Mouse (Mus musculus) right cerebral cortex, postnatal 14 days (tissue): ENCODE data around the gene Slc7a11.
A peak's percentile ranks its signal among the peaks of the same experiment; 100 is the strongest.

Source experiments
- DNase-seq: peaks from one replicate; pipeline ENCODE4 v3.0.0; 2022

Gene Slc7a11

DNA sequence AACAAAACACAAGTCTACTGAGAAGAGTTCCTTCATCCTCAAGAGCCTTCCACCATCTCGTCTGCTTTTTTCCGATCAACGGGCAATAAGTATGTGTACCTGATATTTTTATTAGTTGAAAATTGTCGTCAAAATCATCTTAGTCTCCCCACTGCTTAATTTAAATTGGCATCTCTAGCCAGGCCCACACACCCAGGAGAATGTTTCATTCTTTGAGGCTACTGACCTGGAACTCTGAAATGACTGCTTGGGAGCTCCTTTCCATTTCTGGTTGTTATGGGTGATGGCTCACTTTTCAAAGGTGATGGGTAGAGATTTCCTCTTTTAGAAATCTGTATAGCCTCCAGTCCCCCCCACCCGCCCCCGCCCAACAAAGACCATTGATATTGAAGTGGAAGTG lies 54.6 kb downstream of the Slc7a11 start:
- no peak for DNase-seq

DNA sequence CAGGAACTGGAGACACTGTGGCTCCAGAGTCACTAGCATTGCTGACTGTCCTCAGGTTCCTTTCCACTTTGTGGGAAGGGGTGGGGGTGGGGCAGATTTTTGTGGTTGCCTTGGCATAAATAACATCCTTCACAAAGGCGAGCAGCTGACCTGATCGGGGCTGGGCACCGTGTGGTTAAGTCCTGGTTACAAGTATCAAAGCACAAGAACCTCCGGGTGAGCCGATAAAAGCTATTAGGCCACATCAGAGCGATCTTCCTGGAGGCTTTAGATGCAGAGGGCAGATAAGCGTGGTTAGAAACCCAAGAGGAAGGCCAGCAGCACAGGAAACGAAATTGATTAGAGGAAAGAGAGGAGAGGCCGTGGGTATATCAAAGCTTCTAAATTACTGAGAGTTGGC lies 55.1 kb downstream of the Slc7a11 start:
- DNase-seq = no peak

DNA sequence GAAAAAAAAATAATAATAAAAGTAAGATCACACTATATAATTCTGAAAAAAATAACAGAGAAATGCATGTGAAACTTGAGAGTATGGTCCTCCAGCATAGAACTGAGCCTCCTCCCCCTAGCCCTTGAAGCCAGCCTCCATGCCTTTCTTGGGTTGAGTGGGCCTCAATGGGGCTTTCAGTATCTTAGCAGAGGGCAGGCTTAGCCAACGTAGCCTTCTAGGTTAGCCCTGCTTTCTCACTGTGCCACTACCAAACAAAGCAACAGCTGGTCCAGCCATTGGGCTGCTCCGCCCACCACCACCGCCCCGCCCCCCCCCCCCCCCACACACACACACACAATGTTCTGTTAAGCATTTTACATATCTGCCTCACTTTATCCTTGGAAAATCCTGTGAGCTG lies 56.1 kb downstream of the Slc7a11 start:
- DNase-seq = no peak

DNA sequence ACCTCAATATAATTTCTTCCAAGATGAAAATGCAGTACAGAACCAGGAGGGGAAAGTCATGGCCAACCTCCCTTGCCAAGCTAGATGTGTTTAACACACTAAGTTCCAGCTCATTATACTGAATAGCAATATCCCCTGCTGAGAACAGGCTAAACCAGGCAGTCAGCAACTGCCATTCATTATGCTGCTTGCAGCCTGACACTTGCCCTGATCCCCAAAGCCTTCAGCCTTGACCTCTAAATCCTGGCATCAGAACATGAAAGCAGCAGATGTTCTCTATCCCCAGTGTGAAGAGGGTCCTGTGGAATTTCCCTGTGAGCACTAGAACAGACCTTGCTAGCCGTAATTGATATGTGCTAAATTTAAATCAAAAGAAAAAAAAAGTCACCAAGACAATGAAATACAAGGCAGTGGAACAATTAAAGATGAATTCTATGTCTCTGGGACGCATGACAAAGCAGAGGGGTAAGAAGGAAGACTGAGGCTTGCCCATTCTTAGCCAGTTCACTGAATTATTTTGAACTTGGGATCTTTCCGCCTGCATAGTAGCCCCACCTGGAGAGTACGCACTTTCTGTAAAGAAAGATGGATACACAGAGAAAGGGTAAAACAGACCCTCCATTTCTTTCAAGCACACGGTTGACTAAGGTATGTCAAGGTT lies 56.7 kb downstream of the Slc7a11 start:
- DNase-seq = no peak

DNA sequence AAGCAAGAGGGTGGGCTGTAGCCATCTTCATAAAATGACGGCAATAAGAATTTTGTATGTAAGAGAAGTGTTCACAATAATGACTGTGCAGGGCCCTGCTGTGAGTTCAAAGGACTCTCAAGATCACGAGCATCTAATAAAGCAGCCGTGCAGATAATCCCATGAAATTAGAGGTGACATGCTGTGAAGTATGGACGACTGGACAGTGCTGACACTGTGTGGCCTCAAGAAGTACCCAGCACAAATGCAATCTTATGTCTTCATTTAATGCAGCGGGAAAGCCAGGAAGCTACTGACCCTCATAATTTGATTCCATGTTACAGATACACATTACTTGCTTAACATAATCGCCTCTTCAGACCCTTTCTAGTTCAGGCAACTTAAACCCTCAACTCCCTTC lies 57.3 kb downstream of the Slc7a11 start:
- no peak for DNase-seq

DNA sequence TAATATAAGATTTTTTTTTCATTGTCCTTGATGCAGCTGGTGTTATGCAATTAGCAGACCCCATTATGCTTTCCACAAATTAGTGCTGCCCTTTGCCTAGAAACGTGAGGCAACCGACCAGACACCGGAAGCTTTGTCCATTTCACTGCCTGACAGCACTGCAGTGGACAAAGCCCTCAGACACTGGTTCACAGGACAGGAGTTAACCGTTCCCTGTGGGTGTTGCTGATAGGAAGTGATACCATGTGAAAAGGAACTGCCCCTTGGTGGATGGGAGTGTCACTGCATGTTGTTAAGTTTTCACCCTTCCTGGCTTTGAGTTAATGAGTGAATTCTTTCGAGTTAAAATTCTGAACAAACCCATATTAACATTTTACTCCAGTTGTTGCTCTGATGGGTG lies 60.7 kb downstream of the Slc7a11 start:
- no peak for DNase-seq

DNA sequence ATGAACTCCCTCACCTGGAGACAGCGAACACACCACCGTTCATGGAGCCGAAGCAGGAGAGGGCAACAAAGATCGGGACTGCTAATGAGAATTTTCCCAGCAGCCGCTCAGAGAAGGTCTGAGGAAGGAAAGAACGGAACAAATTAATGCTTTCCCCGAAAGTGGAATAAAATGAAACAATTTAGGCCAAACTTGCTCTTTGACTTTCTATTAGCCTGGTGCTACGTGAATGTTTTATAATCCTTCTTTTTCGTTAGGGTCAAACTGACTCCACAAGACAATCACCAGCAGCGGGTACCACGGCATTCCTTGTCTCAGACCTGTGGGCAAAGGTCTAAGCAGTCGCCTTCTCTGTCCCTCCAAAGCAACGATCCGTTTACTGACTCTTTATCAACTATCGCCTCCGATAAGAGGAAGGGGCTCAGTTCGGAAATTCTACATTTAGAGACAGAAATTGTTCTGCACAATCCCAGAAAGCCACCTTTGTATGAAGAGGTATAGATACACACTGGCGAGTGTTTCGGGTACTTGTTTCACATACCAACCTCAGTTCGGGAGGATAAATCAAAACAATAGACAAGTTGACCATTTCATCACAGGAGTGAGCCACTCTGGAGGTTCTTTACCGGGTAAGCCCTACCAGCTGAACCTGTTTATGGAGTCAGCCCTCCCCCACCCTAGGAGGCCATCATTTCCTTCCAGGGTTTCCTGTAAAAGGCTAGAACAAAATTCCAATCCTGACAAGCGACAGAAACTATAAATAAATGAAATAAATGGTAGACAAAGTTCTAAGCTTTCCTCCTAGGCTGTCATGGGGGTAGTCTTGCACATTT lies 61.3 kb downstream of the Slc7a11 start:
- no peak for DNase-seq

DNA sequence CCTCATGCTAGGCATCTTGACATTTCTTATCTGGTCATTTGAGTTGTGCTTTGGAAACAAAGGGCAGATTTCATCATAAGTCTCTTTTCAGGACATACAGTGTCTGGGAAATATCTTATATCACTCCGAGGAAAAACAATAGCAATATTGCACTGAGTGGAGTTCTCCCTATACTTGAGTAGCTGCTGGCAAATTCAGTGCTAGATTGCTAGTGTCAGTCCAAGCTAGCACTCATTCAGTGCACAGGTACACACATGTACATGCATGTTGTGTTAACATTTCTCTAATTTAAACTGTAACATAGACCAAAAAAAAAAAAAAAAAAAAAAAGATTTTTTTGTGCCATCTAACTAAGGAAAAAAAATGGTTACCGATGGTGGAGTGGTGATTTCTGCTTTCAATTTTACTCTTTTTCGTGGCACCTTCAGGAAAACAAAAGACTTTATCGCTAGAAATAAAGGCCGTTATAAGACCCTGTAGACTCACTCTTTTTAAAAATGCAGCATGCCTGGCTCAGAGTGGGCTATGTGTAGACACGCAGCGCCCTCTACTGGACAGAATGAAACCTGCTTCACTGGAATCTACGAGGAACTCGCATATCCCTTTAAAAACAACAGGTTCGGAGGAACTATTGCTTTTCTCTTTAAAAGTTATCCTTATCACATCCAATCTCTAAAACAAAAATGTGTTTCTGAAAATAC lies 62.1 kb downstream of the Slc7a11 start:
- peak; percentile 95 for DNase-seq

DNA sequence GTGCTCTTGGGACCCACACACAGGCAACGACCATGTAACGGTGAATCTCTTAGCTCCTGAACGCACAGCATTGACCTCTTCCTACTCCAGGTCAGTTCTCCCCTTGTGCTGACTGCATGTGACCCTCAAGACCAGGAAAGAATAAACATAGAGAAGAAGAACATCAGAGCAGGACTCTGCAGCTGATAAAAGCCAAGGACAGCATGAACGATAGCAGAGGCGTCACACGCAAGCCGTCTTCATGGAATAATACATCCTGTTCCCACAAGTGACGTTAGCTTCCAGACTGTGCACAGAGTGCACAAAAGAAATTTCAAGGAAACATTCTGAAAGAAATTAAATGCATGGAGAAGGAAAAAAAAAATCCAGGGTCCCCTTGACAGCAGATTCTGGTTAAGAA lies 63.5 kb downstream of the Slc7a11 start:
- no peak for DNase-seq

DNA sequence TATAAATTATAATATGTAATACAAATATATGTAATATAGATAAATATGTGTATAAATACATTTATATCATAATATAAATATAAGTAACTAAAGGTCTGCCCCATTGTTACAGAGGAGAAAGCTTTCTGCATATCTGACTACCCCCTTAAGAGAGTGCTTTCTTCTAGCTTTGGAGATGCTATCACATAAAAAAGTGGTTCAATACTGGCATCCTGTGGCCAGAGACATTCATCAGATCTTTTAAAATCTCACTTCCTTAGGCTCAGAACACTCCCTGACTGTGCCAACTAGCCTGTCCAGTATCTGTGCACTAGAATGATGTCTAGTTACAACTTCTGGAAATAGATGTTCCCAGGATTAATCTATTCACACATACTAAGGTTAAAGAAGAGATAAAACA lies 67.9 kb downstream of the Slc7a11 start:
- no peak for DNase-seq

DNA sequence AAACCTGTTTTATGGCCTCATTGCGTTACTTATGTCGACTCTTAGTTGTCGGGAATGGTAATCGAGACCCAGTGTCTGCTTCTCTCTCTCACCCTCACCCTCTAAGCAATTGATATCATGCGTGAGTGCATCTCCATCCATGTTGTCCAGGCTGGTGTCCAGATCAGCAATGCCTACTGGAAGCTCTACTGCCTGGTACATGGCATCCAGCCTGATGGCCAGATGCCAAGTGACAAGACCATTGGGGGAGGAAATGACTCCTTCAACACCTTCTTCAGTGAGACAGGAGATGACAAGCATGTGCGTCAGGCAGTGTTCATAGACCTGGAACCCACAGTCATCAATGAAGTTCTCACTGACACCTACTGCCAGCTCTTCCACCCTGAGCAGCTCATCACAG lies 73.6 kb downstream of the Slc7a11 start:
- DNase-seq = no peak

DNA sequence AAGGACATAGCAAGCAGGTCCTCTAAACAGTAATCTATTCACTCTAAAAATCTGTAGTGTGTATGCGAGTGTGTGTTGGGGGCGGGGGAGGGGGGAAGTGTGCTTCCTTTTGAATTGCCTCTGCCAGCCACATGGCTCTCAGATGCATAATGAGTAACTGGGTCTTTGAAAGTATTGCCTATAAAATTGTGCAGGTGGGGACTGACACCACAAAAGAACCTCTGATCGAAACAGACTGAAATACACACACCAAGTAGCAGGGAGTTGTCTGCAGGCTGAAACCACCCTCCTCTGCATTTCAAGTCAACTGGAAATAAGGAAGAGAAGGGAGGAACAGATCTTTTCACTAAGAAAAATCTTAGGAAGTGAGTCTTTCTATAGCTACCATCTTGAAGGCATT lies 76.2 kb downstream of the Slc7a11 start:
- DNase-seq = no peak

DNA sequence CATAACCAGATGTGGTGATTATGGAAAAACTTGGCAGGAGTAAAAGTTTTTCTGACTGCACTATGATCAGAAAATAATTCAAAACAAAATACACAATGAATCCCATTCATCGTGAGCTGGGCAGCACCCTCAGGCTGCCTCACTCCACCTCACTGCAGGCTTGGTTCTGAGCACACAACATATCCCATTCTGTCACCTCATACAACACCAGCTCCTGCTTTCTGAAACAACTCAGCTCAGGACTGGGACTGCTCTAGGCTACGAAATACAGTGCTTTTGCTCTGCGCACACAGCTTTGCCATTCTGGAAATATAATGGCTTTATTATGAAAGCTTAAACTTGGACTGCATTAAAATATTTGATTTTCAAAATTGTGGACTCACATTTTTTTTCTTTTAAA lies 79.8 kb downstream of the Slc7a11 start:
- no peak for DNase-seq

DNA sequence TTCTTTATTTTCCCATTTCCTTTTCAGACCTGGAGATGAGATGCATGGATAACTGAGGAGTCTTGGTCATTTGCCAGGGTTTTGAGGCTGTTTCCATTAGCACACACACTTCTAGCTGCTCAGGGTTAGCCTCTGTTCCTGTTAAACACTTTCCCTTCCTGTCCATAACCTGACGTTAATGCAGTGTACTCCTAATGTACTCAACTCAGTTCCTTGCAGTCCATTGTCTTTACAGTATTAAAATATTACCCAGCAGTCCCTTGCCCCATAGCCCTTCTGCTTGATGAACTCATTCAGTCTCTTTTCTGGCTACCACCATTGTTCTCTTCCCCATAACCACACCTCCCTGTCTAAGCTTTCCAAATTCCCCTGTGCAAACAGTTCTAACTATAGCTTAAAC lies 96.3 kb downstream of the Slc7a11 start:
- DNase-seq = no peak

DNA sequence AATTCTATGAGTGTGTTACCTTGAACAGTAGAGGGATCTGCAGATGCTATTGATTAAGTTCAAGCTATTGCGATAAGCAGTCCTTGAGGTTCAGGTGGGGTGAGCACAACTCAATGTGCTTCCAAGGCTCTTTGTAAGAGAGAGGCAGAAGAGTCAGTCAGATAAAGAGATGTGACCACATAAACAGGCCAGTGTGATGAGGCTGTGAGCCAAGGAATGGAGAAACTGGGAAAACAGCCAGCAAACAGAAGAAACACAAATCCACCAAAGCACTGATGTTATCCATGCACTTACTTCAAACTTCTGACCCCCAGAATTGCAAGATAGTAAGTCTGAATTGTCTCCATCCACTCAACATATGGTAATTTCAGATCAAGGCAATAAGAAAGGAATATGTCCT lies 99.0 kb downstream of the Slc7a11 start:
- DNase-seq = no peak

DNA sequence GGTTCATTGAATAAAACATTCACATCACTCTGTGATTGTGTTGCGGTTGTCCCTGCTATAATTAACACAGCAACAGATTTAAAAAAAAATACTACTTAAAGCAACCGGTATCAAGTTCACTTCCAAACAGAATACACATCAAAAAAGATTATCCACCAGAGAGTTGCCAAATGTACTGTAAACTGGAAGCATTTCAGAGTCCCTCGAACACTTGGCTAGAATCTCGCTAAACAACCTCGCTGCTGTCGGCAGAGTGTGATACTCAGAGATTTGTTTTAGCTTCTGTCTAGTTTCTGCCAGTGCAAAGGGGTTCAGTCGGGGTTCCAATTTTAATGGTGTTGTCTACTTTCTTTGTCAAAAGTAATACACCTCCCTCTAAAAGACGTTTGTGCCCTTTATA lies 118.9 kb downstream of the Slc7a11 start:
- no peak for DNase-seq

DNA sequence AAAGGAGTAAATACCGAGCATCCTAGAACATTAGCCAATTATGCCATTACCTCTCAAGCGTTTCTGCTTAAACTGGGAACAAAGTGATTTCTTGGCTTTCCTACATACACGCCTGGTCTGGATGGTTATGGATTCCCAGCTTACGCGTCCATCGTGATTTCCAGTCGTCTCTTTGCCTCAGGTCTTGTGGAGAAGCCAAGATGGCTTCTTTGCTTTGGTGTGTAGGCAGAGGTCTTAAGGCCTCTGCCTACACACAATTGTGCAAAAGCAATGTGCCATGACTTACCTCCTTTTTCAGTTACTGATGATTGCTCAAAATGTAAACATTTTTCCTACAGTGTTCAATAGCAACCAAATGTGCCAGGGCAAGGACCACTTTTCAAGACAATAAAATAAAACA lies 119.5 kb downstream of the Slc7a11 start:
- no peak for DNase-seq

DNA sequence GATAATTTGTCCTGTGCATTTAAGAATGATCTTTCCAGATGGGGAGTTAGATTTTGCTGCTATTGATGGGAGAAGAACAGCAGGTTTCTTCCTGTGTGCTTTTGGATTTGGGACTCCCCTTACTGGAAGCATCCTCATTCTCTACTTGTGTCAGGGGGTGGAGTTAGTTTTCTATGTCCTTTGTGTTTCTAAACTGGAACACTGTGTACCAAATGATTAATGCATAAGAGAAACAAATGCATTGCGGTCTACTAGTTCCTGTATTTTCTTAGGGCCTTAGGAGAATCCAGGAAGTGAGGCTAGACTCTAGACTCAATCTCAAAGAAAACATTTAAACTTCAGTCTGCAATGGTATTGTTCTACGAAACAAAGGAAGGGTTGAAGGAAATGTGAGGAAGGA lies 122.6 kb downstream of the Slc7a11 start:
- DNase-seq = no peak

DNA sequence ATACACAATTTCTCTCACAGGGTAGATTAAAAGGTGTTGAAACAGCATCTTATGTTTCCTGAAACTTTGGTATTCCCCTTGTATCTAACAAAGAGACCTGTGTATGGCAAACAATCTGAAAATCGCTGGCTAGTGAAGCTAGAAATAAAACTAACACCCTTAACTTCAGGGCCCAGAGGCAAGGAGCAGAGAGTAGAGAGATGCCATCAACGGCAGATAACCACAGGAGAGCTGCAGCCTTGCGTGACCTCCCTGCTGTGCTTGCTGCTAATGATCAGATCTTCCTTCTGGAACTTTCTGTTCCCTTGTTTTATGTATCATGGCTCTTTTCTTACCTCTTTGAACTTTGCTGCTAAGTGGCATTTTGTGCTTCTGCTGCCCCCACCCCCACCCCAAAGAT lies 125.3 kb downstream of the Slc7a11 start:
- DNase-seq = no peak

DNA sequence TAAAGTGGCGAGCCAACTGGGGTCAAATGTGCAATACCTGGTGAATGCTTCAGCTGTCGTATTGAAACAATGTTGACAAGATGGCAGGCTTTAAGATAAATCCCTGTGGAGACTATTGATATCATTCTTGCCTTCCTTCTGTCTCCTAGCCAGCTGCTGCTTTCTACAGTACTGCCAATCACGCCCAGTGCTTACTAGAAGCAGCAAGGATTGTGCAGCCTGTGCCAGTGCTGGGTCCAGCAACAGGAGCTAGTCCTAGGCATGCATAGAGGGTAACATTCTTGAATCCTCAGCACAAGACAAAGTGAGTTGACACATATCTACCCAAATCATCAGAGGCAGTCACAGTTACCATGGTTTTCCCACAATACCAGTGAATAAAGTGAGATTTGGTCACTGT lies 129.6 kb downstream of the Slc7a11 start:
- no peak for DNase-seq

DNA sequence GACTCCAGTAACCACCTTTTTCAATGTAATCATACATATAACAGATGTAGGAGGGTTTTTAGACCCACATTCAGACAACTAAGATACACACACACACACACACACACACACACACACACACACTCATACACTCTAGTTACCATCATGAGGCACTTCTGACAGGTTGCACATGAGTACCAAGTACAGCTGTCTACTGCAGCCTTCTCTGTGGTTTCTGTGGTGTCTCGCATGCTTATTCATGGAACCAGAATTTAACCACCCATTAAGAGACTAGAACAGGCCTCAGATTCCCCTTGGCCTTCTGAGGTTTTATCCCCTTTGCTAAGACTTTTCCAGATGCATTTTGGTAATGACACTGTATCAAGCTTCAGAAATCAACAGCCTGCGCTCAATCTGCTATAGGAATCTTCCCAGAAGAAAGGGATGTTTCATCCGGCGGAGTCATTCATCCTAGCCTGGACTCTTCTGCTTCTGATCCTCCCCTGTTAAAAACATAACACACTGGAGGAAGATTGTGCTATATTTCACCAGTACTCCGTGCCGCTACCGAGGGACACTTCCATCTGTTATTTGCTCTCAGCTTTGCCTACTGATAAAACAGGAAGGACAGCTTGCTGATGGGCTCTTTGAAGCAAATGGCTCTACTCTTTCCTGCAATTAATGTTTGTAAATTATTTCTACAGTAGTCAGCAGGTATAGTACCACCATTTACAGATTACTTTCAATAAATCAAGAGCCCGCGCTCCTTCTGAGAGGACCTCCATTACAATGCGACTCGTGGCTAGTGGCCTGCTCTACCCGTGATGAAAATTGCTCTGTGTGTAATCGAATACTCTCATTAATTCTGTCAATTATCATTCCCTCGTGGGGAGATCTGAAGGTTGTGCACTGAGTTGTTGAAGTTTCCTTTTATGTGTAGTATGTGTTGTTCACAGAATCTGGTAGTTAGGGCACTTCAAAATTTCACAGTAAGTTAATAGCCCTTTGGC lies 135.8 kb downstream of the Slc7a11 start:
- no peak for DNase-seq

DNA sequence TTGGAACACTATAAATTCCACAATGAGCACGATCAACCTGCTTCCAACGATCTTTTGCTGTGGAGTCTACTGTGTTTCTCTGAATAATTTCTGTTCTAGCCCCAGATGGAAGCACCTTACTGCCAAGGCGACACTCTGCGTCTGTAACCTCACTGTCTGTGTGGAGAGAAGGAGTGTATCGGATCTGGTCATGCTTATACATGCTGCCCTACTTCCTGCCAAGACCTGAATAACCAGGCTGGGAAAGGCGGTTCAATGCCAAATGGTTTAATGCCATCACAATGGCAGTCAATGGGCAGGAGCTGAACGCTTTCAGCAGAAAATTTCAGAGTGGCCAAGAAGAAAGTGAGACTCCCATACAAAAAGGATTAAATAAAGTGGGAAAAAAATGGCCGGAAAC lies 137.1 kb downstream of the Slc7a11 start:
- no peak for DNase-seq

DNA sequence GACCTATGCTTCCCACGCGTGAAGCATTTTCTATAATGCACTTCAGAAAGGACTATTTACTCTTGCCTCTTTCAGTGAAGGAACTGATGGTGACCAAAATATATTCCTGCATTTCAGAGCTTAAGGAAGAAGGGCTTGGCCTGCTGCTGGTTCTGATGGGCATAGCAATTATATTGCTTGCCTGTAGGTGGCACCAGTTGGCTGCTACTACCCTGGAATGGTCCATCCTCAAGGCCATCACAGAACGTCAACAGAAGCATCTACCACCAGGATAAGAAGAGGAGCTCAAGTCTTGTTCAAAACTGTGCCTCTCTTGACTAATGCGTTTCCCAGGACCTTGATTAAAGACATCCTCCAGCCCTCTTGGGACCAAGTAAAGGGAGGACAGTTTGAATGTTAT lies 139.3 kb downstream of the Slc7a11 start:
- no peak for DNase-seq
